Comparison of ENCODE assay signal across 11 mouse cellular contexts in the genomic region with DNA sequence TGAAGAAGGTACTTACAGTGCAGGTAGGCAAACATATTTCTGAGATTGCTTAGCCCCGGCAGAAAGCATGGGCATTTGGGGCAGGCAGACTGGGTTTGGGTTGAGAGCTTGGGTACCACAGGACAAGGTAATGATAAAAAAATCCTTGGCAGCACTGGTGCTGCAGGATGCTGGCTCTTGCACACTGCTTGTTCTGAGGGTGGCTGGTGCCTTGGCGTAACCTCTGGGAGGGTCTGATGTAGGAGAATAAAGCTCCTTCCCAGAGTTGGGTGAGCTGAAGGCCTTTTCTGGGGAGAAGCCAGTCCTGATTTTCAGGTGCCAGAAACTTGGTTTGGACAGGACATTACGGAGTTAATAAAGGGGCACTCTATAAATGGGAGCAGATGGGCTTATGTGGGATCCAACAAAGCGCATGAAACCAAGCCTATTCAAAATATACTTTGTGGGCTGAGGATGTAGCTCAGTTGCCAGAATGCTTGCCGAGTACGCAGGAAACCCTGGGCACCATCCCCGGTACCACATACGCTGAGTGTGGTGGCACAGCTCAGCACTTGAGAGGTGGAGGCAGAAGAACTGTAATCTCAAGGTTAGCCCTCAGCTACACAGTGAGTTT. TPM values are rescaled to one million over a fixed set of nuclear protein-coding genes. Genes with fewer than 3 reads are reported as not detected.
DNase-seq lines count a peak whose midpoint lies in the region; ATAC-seq lines count a peak whose summit lies in the region.
"Had no signal": no experiment of that assay in that cellular context is flagged by ENCODE, and none has a peak within 500 bp of the region (broad histone marks: within the 10 kb centered on the region; RNA-seq: fewer than 3 reads in every experiment).

No protein-coding gene starts in this region.

- H3K27ac ChIP-seq in forebrain, embryonic 14.5 days (ENCODE audit: low read depth, low read length): no peak overlapping the region
- no peak overlapping the region for H3K27ac ChIP-seq in forebrain, embryonic 11.5 days (ENCODE audit: low read depth, low read length)
- H3K27ac ChIP-seq in intestine, embryonic 16.5 days (ENCODE audit: low read length): no peak overlapping the region
- H3K27ac ChIP-seq: embryonic facial prominence, embryonic 15.5 days; heart, embryonic 10.5 days; limb, embryonic 15.5 days had no signal

- no peaks in the 10 kb centered on the region for H3K36me3 ChIP-seq in forebrain, embryonic 14.5 days (ENCODE audit: control insufficient read depth, insufficient read depth, low read length)
- H3K36me3 ChIP-seq in forebrain, embryonic 11.5 days (ENCODE audit: control insufficient read depth, insufficient read depth, low read length): no peaks in the 10 kb centered on the region
- no peaks in the 10 kb centered on the region for H3K36me3 ChIP-seq in megakaryocyte, embryonic 14.5 days (replicated peaks; ENCODE audit: low read length)
- H3K36me3 ChIP-seq in intestine, embryonic 16.5 days (ENCODE audit: control insufficient read depth, insufficient read depth, low read length): no peaks in the 10 kb centered on the region
- H3K36me3 ChIP-seq: embryonic facial prominence, embryonic 15.5 days; heart, embryonic 10.5 days; limb, embryonic 15.5 days had no signal

- H3K9me3 ChIP-seq in forebrain, embryonic 14.5 days (replicated peaks; ENCODE audit: control insufficient read depth, low read length): no peaks in the 10 kb centered on the region
- no peaks in the 10 kb centered on the region for H3K9me3 ChIP-seq in forebrain, embryonic 11.5 days (ENCODE audit: control insufficient read depth, low read length)
- no peaks in the 10 kb centered on the region for H3K9me3 ChIP-seq in megakaryocyte, embryonic 14.5 days
- no peaks in the 10 kb centered on the region for H3K9me3 ChIP-seq in intestine, embryonic 16.5 days (ENCODE audit: control insufficient read depth, low read length)
- H3K9me3 ChIP-seq: embryonic facial prominence, embryonic 15.5 days; heart, embryonic 10.5 days; limb, embryonic 15.5 days had no signal

- H3K9ac ChIP-seq in forebrain, embryonic 14.5 days (ENCODE audit: low read length): no peak overlapping the region
- no peak overlapping the region for H3K9ac ChIP-seq in forebrain, embryonic 11.5 days (ENCODE audit: low read length)
- H3K9ac ChIP-seq in intestine, embryonic 16.5 days (ENCODE audit: low read depth, low read length): no peak overlapping the region
- H3K9ac ChIP-seq: embryonic facial prominence, embryonic 15.5 days; limb, embryonic 15.5 days had no signal

- H3K4me2 ChIP-seq in forebrain, embryonic 14.5 days (ENCODE audit: low read length): no peak overlapping the region
- H3K4me2 ChIP-seq in forebrain, embryonic 11.5 days (ENCODE audit: low read depth, low read length, severe bottlenecking): no peak overlapping the region
- no peak overlapping the region for H3K4me2 ChIP-seq in intestine, embryonic 16.5 days (ENCODE audit: low read depth, low read length)
- H3K4me2 ChIP-seq: embryonic facial prominence, embryonic 15.5 days; limb, embryonic 15.5 days had no signal

- peak; percentile 56 for DNase-seq in forebrain, embryonic 14.5 days (ENCODE audit: low spot score)
- no peak for DNase-seq in forebrain, embryonic 11.5 days (ENCODE audit: low spot score)
- peak; percentile 52 to 86 for DNase-seq in layer of hippocampus, adult 18-20 months (ENCODE audit: low spot score in 2 of 2)
- peak; percentile 30 for DNase-seq in right cerebral cortex, postnatal 14 days
- no peak for DNase-seq in heart, adult 9 months (ENCODE audit: low spot score in 2 of 2)

- no peaks in the 10 kb centered on the region for H3K27me3 ChIP-seq in forebrain, embryonic 14.5 days (replicated peaks; ENCODE audit: control insufficient read depth, insufficient read depth, low read length)
- no peaks in the 10 kb centered on the region for H3K27me3 ChIP-seq in forebrain, embryonic 11.5 days (ENCODE audit: control insufficient read depth, insufficient read depth, low read length)
- peaks cover 11% of the 10 kb centered on the region for H3K27me3 ChIP-seq in megakaryocyte, embryonic 14.5 days (replicated peaks)
- no peaks in the 10 kb centered on the region for H3K27me3 ChIP-seq in intestine, embryonic 16.5 days (replicated peaks; ENCODE audit: control insufficient read depth, insufficient read depth, low read length)
- H3K27me3 ChIP-seq: embryonic facial prominence, embryonic 15.5 days; limb, embryonic 15.5 days had no signal

- peaks cover 8% of the 10 kb centered on the region; the same call in 1 of the 2 replicates for H3K4me1 ChIP-seq in forebrain, embryonic 14.5 days (ENCODE audit: control insufficient read depth, insufficient read depth, low read length)
- no peaks in the 10 kb centered on the region for H3K4me1 ChIP-seq in forebrain, embryonic 11.5 days (replicated peaks; ENCODE audit: control insufficient read depth, insufficient read depth, low read length)
- H3K4me1 ChIP-seq in megakaryocyte, embryonic 14.5 days: peaks cover 45% of the 10 kb centered on the region
- 0 out of 2 replicates have a peak, but pooled peaks cover 4% of the 10 kb centered on the region for H3K4me1 ChIP-seq in intestine, embryonic 16.5 days (ENCODE audit: control insufficient read depth, insufficient read depth, low read length)

- WGBS in forebrain, embryonic 14.5 days: 61% methylated on average over 8 of the region's 8 CpGs
- WGBS in forebrain, embryonic 11.5 days: 83% methylated on average over 8 of the region's 8 CpGs
- 86% methylated on average over 8 of the region's 8 CpGs for WGBS in intestine, embryonic 16.5 days

- H3K4me3 ChIP-seq in forebrain, embryonic 14.5 days (ENCODE audit: low read depth, low read length): no peak overlapping the region
- H3K4me3 ChIP-seq in forebrain, embryonic 11.5 days (ENCODE audit: low read depth, low read length): no peak overlapping the region
- H3K4me3 ChIP-seq in megakaryocyte, embryonic 14.5 days (replicated peaks): peak overlapping the region; percentile 75
- H3K4me3 ChIP-seq in intestine, embryonic 16.5 days (ENCODE audit: low read length): no peak overlapping the region
- H3K4me3 ChIP-seq: embryonic facial prominence, embryonic 15.5 days; heart, embryonic 10.5 days; limb, embryonic 15.5 days had no signal

- ATAC-seq in forebrain, embryonic 14.5 days: peak; percentile 74
- ATAC-seq in forebrain, embryonic 11.5 days (replicated peaks; ENCODE audit: low FRiP score): no peak
- ATAC-seq in megakaryocyte, adult 5-6 weeks (ENCODE audit: poor library complexity, severe bottlenecking): no peak
- ATAC-seq in intestine, embryonic 16.5 days: no peak

RNA-seq across cellular contexts. Expression of a gene that starts 15.8 kb away (rescaled TPM):
- 2.8 and 5.1 TPM in 2 replicates for polyA plus RNA-seq in forebrain, embryonic 14.5 days (2014; fragmentation: Nextera tagmentation; extraction: Ambion mirVana)
- polyA plus RNA-seq in forebrain, embryonic 11.5 days (2014; fragmentation: Nextera tagmentation; extraction: Ambion mirVana): 3.5 and 4.4 TPM in 2 replicates
- 0.91 and 0.93 TPM in 2 replicates for polyA plus RNA-seq in megakaryocyte, embryonic 14.5 days (2012; ENCODE audit: insufficient read depth, low replicate concordance)
- 166 and 194 TPM in 2 replicates for total RNA-seq in megakaryocyte, adult 5-6 weeks (2015)
- 188 and 200 TPM in 2 replicates for total RNA-seq in megakaryocyte, adult 5-6 weeks (2017)
- total RNA-seq in layer of hippocampus, adult 18-20 months (2021): 10 to 100 TPM; 75.2 to 86.9 TPM
- 2.0 and 3.0 TPM in 2 replicates for polyA plus RNA-seq in intestine, embryonic 16.5 days (2015; fragmentation: Nextera tagmentation; extraction: Ambion mirVana)

Comparison
In these comparisons a context has a peak if more than half of its experiments do, and no peak if none do; other contexts are left out.
1. DNase-seq: peak in forebrain, embryonic 14.5 days (single experiment), layer of hippocampus, adult 18-20 months (2 of 2) and right cerebral cortex, postnatal 14 days (single experiment); none in forebrain, embryonic 11.5 days (single experiment) and heart, adult 9 months (0 of 2).